Mouse (Mus musculus): ENCODE results near the gene Camsap2.

GRCm38 (mm10) chr1:136225846-136226245 lies 120.1 kb downstream of the Camsap2 start:
- TF ChIP-seq POLR2A (IDR thresholded peaks at IDR 0.05; ENCODE audit: extremely low read depth, insufficient read depth, low read length) (no peak), CTCF (IDR thresholded peaks at IDR 0.05; ENCODE audit: low read depth, low read length) (no peak)

All from liver, adult 2 months (tissue).